Mouse (Mus musculus): ENCODE measurements around the gene Kcnma1. TPM values are rescaled to one million over a fixed set of nuclear protein-coding genes. Genes with fewer than 3 reads are reported as not detected.
A peak's percentile ranks its signal among the peaks of the same experiment; 100 is the strongest.

Gene Kcnma1
- total and polyA plus RNA-seq, 2 experiments = 0.18 TPM; not detected in 1

DNA sequence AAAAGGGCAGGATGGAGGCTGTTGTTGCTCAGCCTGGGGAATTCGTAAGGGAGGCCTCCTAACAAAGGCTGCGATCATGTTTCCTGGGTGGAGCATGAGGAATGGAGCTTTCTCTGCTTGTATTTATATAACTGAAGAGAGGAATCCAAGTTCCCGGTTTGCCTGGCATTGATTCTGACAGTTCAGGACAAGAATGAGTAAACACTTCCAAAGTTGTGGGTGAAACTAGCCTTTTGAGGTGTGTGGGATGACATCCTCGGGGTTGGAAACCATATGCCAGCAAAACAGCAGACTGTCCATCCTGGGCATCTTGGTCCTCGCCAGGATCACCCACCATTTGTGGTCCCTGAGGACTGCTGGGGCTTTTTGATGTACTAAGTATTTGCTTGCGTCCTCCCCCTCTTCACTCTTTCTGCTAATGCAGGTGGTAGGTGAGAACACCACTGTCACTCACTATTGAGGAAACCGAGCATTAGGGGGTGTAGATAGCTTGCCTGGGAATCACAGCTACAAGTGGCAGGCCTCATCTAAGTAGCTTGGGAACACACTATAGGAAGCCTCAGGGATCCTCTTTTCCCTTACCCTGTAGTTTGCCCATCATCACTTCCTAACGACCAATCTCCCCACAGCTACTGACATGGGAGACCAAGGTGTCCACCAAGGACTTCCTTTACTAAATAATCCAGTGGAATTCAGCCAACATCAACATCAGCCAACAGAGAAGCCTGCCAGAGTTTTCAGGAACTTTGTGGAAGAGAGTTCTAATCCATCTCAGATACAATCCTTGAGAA, 482.4 kb downstream of the Kcnma1 start:
- H3K79me2 ChIP-seq (ENCODE audit: control insufficient read depth, insufficient read depth, low read length) = no peaks in the 10 kb centered on the region
- TF ChIP-seq POLR2A (IDR thresholded peaks at IDR 0.05; ENCODE audit: extremely low read depth, insufficient read depth, low read length) (no peak), CTCF (IDR thresholded peaks at IDR 0.05; ENCODE audit: low read depth, low read length) (no peak)
- WGBS = 57% methylated on average over 8 of the region's 8 CpGs
- DNase-seq (ENCODE audit: extremely low read depth, low read depth, low spot score) = no peak
- H3K27me3 ChIP-seq (ENCODE audit: control insufficient read depth, insufficient read depth, low read length) = no peaks in the 10 kb centered on the region
- H3K9ac ChIP-seq (ENCODE audit: low read depth, low read length) = no peak overlapping the region
- no peaks in the 10 kb centered on the region for H3K36me3 ChIP-seq (ENCODE audit: control insufficient read depth, insufficient read depth, low read length)
- no peak overlapping the region for H3K27ac ChIP-seq (replicated peaks; ENCODE audit: insufficient read depth, low read depth, low read length)
- no peaks in the 10 kb centered on the region for H3K4me1 ChIP-seq (ENCODE audit: control insufficient read depth, insufficient read depth, low read length)
- H3K4me3 ChIP-seq (ENCODE audit: insufficient read depth, low read depth, low read length) = no peak overlapping the region

DNA sequence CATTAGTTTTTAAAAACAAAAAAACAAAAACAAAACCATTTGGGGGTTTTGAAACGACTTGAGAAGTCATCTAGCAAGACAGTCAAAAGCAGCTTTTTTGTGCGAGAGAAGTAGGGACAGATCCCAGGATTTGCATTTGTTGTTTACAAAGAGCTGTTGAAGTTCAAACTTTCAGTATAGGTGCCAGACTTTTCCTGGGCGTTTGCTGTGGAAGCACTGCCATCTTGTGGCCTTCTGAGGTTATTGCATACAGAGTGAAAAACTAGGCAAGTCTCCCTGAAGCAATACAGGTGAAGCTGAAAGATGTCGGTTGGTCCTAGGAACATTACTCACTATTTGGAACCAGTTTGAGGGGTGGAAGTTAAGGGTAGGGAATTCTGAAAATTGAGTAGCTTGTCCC, 484.6 kb downstream of the Kcnma1 start:
- Histone ChIP-seq H3K4me3 (ENCODE audit: insufficient read depth, low read depth, low read length) (no peak overlapping the region), H3K79me2 (ENCODE audit: control insufficient read depth, insufficient read depth, low read length) (no peaks in the 10 kb centered on the region), H3K36me3 (ENCODE audit: control insufficient read depth, insufficient read depth, low read length) (no peaks in the 10 kb centered on the region), H3K27me3 (ENCODE audit: control insufficient read depth, insufficient read depth, low read length) (no peaks in the 10 kb centered on the region), H3K27ac (replicated peaks; ENCODE audit: insufficient read depth, low read depth, low read length) (no peak overlapping the region), H3K4me1 (ENCODE audit: control insufficient read depth, insufficient read depth, low read length) (no peaks in the 10 kb centered on the region), H3K9ac (ENCODE audit: low read depth, low read length) (no peak overlapping the region)
- TF ChIP-seq CTCF (IDR thresholded peaks at IDR 0.05; ENCODE audit: low read depth, low read length) = peak; percentile 78
- no peak for TF ChIP-seq POLR2A (IDR thresholded peaks at IDR 0.05; ENCODE audit: extremely low read depth, insufficient read depth, low read length)
- peak; percentile 69 for DNase-seq (ENCODE audit: extremely low read depth, low read depth, low spot score)
- 7% methylated on average over 4 of the region's 4 CpGs for WGBS

DNA sequence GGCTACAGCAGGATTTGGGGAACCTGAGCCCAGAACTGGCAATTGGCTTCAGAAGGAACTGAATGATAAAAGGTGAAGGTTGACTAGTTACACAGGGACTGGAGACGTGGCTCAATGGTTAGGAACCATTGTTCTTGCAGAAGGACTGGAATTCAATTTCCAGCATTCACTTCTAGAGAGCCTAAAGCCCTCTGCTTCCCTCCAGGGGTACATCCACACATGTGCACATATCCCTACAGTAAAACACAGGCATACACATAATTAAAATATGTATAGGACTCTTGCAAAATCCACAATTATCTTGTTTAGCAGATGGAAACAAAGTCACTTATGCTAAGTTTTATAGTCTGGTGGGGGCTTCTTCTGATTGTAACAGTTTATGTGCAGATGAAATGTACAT, 485.1 kb downstream of the Kcnma1 start:
- TF ChIP-seq POLR2A (IDR thresholded peaks at IDR 0.05; ENCODE audit: extremely low read depth, insufficient read depth, low read length) (no peak), CTCF (IDR thresholded peaks at IDR 0.05; ENCODE audit: low read depth, low read length) (no peak)
- Histone ChIP-seq H3K27ac (replicated peaks; ENCODE audit: insufficient read depth, low read depth, low read length) (no peak overlapping the region), H3K79me2 (ENCODE audit: control insufficient read depth, insufficient read depth, low read length) (no peaks in the 10 kb centered on the region), H3K36me3 (ENCODE audit: control insufficient read depth, insufficient read depth, low read length) (no peaks in the 10 kb centered on the region), H3K4me3 (ENCODE audit: insufficient read depth, low read depth, low read length) (no peak overlapping the region), H3K9ac (ENCODE audit: low read depth, low read length) (no peak overlapping the region), H3K4me1 (ENCODE audit: control insufficient read depth, insufficient read depth, low read length) (no peaks in the 10 kb centered on the region), H3K27me3 (ENCODE audit: control insufficient read depth, insufficient read depth, low read length) (no peaks in the 10 kb centered on the region)
- DNase-seq (ENCODE audit: extremely low read depth, low read depth, low spot score) = no peak
- WGBS = 81% methylated on average over 1 of the region's 1 CpGs

DNA sequence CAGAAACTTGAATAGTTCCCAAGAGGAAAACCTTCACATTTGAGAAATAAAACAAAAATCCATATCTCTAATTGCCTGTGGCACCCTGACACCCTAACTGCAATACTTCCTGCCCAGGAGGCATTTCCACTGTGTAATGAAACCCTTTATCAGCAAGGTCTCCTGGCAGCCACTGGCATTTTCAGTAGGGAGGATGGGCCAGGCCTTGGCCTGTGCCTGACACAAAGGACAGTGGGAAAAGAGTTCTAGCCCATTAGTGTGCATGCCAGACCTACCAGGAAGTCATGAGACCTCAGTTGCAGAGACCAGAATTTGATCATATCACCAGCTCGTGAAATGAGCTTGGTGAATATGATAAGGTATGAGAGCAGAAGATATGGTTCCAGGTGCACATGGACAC, 488.4 kb downstream of the Kcnma1 start:
- no peak overlapping the region for H3K9ac ChIP-seq (ENCODE audit: low read depth, low read length)
- no peak overlapping the region for H3K4me3 ChIP-seq (ENCODE audit: insufficient read depth, low read depth, low read length)
- no peaks in the 10 kb centered on the region for H3K79me2 ChIP-seq (ENCODE audit: control insufficient read depth, insufficient read depth, low read length)
- no peaks in the 10 kb centered on the region for H3K4me1 ChIP-seq (ENCODE audit: control insufficient read depth, insufficient read depth, low read length)
- no peaks in the 10 kb centered on the region for H3K36me3 ChIP-seq (ENCODE audit: control insufficient read depth, insufficient read depth, low read length)
- no peak for TF ChIP-seq POLR2A (IDR thresholded peaks at IDR 0.05; ENCODE audit: extremely low read depth, insufficient read depth, low read length)
- TF ChIP-seq CTCF (IDR thresholded peaks at IDR 0.05; ENCODE audit: low read depth, low read length) = no peak
- no peak for DNase-seq (ENCODE audit: extremely low read depth, low read depth, low spot score)
- no peaks in the 10 kb centered on the region for H3K27me3 ChIP-seq (ENCODE audit: control insufficient read depth, insufficient read depth, low read length)
- H3K27ac ChIP-seq (replicated peaks; ENCODE audit: insufficient read depth, low read depth, low read length) = no peak overlapping the region
- WGBS = 69% methylated on average over 1 of the region's 1 CpGs

DNA sequence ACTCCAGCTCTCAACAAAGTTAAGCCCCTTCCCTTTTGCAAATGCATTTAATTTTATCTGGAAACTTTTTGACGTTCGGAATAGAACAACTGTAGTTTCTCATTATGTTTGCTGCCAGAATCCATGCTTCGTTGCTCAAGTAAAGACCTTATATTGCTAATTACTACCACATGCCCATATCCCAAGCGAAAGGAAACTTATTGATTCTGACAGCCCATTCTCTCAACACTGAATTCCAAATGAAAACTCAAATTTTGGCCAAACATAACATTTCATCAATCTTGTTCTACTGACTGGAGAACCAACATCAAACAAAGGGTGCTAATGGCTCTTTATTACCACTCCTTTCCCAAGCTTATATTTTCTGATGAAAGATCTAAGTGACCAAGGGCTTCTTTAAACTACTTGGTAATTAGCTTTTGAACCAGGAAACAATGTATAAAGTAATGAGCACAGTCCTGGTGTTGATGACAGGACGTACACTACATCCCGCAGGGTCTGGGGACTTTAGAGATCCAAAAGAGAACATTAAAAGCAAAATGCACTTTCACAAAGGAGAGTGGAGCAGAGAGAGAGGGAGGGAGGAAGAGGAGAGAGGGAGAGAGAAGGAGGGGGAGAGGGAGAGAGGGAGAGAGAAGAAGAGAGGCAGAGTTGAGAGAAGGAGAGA, 490.3 kb downstream of the Kcnma1 start:
- Histone ChIP-seq H3K9ac (ENCODE audit: low read depth, low read length) (no peak overlapping the region), H3K4me1 (ENCODE audit: control insufficient read depth, insufficient read depth, low read length) (no peaks in the 10 kb centered on the region), H3K4me3 (ENCODE audit: insufficient read depth, low read depth, low read length) (no peak overlapping the region), H3K27me3 (ENCODE audit: control insufficient read depth, insufficient read depth, low read length) (no peaks in the 10 kb centered on the region), H3K36me3 (ENCODE audit: control insufficient read depth, insufficient read depth, low read length) (no peaks in the 10 kb centered on the region), H3K79me2 (ENCODE audit: control insufficient read depth, insufficient read depth, low read length) (no peaks in the 10 kb centered on the region), H3K27ac (replicated peaks; ENCODE audit: insufficient read depth, low read depth, low read length) (no peak overlapping the region)
- no peak for DNase-seq (ENCODE audit: extremely low read depth, low read depth, low spot score)
- WGBS = 89% methylated on average over 6 of the region's 6 CpGs
- TF ChIP-seq CTCF (IDR thresholded peaks at IDR 0.05; ENCODE audit: low read depth, low read length) (no peak), POLR2A (IDR thresholded peaks at IDR 0.05; ENCODE audit: extremely low read depth, insufficient read depth, low read length) (no peak)

All from liver, adult 2 months (tissue).